Mouse (Mus musculus) spleen, postnatal 10 days (tissue): ENCODE measurements around the gene Drg1.
A peak's percentile ranks its signal among the peaks of the same experiment; 100 is the strongest.
"Not testable (repeated sequence)": the region's sequence is repeated elsewhere in the genome, so short reads cannot be mapped to it uniquely, and the experiment has no call there.

Experiments
- DNase-seq, 2 experiments: peaks; one replicate each; pipeline ENCODE4 v3.0.0; 2021 to 2022; ENCODE audit warnings: low spot score in 2 of 2

Gene Drg1

DNA sequence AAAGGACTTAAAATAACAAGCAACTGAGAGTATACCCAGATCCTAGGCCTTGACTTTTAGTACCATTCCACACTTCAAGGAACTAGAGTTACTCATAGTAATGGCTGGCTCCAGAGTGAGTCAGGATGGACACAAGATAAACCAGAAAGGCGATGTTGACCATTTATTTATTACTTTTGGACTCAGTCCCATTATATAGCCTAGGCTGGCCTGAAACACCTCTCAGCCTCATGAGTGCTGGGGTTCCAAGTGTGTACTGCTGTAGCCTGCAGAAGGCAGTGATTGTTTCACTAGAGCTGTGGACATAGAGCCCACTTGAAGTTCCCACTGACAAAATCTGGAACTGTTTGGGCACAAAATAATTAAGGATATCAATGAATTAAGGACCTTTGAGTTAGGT, 53.7 kb downstream of the Drg1 start:
- no peak for DNase-seq

DNA sequence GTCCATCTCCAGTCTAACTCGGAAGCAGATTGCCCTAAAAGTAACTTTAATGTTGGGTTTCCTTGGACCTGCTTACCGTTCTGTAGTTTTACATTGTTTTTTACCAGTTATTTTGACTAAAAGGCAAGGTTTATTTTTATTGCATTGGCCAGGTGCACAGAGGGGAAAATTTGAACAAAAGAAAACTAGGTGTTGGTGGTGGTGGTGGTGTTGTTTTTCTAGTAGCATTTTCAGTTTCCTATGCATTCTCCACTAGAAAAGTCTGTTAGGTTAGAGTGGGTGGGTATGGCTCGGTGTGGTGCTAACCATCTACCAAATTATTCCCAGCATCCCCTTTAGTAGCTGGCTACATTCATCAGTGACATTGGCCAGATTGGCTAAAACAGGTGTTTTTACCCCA, 59.4 kb downstream of the Drg1 start:
- no peak for DNase-seq

GRCm38 (mm10) chr11:3205207-3205606, 61.0 kb downstream of the Drg1 start:
- DNase-seq: no peak

GRCm38 (mm10) chr11:3203771-3204170, 62.4 kb downstream of the Drg1 start:
- no peak for DNase-seq

- peak; percentile 74 for DNase-seq
These were observed 63.3 kb downstream of the Drg1 start for GRCm38 (mm10) chr11:3202781-3203441.

- DNase-seq: peak; percentile 91 to 96
These were observed 63.9 kb downstream of the Drg1 start, which contains the start of gene Eif4enif1 for GRCm38 (mm10) chr11:3202231-3202701. TSS of gene Eif4enif1 (plus strand) at chr11:3202392.

- DNase-seq: peak; percentile 23 to 34
These were observed 64.6 kb downstream of the Drg1 start for GRCm38 (mm10) chr11:3201326-3202230.

DNA sequence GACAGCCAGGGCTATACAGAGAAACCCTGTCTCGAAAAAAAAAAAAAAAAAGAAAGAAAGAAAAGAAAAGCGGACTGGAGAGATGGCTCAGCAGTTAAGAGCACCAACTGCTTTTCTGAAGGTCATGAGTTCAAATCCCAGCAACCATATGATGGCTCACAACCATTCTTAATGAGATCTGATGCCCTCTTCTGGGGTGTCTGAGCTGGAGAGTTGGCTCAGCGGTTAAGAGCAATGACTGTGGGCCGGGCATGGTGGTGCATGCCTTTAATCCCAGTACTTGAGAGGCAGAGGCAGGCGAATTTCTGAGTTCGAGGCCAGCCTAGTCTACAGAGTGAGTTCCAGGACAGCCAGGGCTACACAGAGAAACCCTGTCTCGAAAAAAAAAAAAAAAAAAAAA, 65.6 kb downstream of the Drg1 start:
- not testable (repeated sequence) for DNase-seq

DNA sequence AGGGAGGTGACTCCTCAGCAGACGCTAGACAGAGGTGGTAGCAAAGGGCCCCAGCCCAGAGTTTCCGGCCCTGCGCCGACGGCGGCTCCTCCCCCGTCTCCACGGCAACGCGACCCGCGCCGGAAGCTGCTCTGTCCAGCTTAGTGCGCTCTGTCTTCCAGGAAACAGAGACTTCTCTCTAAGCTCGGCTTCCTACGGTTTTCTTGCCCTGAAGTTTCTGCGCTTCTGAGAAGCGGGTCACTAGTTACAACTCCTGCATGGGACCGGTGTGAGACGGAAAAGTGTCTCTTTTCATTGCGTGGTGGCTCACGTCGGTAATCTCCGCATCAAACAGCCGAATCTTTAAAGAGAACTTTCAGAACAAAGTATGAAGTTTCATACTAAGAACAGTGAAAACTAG, 72.9 kb downstream of the Drg1 start, which contains the start of gene Sfi1:
Gene Sfi1, minus strand, starts transcription at position 101 of the 400 bp plus-strand sequence.
- DNase-seq: no peak

DNA sequence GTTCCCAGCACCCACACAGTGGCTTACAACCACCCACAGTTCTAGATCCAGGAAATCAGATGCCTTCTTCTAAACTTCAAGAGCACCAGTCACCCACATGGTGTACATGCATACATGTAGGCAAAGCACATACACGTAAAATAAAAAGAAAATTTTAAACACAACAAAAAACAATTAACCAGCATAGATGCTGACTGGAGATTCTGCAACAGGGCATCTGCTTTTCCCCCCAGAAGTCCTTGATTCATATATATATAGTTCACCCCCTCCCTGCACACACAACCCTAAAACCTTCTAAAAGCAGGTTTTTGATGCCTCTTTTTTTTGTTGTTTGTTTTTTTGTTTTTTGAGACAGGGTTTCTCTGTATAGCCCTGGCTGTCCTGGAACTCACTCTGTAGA, 83.5 kb downstream of the Drg1 start:
- peak in 1 of 2 experiments; percentile 34 for DNase-seq

- not testable (repeated sequence) for DNase-seq
These were observed 84.2 kb downstream of the Drg1 start for GRCm38 (mm10) chr11:3181971-3182370.

GRCm38 (mm10) chr11:3181250-3181649, 85.0 kb downstream of the Drg1 start:
- DNase-seq: peak; percentile 73 to 81

DNA sequence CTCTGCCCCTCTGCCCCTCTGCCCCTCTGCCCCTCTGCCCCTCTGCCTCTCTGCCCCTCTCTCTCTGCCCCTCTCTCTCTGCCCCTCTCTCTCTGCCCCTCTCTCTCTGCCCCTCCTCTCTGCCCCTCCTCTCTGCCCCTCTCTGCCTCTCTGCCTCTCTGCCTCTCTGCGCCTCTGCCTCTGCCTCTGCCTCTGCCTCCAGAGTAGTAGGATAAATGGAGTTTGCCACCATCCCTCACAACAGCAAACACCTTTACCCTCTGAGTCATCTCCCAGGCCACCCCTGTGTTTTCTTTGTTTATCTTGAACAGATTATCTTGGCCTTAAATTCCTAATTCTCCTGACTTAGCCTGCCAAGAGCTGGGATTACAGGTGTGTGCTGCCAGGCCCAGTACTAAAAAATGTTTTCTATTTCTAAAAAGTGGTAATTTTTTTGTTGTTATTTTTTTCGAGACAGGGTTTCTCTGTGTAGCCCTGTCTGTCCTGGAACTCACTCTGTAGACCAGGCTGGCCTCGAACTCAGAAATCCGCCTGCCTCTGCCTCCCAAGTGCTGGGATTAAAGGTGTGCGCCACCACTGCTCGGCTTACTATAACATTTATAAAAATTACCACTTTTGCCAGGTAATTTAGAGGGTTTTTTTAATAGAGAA, 85.6 kb downstream of the Drg1 start:
- DNase-seq: not testable (repeated sequence)

DNA sequence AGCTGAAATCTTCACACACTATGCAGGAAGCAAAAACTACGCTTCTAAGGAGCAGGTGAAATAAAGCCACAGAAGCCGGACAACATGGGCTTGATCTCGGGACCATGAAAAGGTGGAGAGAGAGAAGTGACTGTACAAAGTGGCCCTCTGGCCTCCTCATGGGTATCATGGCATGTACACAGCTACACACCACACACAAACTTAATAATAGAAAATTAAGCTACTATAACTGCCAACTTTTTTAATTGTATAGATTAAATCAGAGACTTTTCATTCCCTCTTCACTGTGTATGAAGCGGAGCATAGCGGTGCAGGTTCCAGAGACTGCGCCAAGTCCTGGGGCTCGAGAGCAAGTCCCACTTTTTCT, 86.5 kb downstream of the Drg1 start:
- DNase-seq: peak; percentile 44 to 47

DNA sequence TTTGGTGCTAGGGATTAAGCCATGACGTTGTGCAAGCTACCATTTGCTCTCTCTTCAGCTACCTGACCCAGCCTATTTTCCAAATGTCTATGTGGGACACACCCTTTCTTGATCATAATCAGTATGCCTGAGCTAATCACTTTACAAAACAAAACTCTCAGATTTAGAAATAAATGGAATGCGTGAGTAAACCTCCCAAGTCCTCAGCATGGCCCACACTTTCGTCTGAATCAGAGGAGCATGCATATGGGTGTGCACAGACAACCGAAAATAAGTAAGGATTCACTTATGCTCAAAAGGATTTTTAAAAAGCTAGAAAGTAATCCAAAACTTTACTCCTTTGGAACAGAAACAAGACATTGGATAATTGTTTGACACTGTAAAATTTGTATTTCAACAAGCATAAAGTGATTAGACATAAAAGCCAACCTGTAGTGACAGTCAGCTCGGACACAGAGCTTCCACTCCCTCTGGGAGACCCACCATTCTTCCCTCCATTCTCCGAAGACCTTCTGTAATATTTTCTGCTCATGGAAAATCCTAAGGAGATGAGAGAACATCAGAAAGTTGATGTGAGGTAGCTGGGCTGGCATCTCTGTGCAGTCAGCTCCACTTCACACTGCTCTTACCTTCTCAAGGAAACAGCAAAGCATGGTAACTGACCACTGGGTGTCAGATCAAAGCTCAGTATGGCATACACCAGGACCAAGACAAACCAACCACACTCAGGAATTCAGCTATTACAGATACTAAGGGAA, 87.1 kb downstream of the Drg1 start:
- peak; percentile 46 to 68 for DNase-seq

DNA sequence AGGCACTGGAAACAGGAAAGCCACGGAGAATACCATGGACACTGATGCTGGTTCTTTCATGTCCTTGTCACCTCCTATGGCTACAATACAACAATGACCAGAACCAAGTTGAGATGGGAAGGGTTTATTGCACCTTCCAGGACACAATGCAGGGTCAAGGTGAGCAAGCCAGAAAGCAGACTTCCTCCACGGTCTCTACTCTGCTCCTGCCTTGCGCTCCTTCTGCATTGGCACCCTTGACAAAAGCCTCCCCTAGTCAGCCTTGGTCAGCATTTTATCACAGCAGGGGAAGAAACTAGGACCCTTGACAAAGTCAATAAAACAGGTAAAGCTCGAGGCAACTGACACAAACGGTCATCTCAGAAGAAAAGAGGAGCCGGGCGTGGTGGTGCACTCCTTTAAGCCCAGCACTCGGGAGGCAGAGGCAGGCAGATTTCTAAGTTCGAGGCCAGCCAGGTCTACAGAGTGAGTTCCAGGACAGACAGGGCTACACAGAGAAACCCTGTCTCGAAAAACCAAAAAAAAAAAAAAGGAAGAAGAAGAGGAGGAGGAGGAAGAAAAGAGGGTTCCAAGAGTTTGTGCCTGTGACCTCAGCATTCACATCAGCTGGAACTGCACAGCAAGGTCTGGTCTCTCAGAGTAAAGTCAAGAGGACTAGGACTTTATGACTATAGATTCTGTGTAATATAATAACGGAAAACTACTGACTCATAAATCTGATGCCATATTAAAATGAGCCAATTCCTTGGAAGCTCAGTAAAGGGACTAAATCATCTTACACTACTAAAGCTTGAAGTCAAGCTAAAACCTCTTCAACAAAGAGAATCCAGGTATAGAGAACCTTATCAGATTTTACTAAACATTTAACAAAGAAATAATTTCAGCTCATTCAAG, 92.5 kb downstream of the Drg1 start:
- peak; percentile 72 to 75 for DNase-seq

- DNase-seq: not testable (repeated sequence)
These were observed 93.7 kb downstream of the Drg1 start for GRCm38 (mm10) chr11:3172526-3172925.

DNA sequence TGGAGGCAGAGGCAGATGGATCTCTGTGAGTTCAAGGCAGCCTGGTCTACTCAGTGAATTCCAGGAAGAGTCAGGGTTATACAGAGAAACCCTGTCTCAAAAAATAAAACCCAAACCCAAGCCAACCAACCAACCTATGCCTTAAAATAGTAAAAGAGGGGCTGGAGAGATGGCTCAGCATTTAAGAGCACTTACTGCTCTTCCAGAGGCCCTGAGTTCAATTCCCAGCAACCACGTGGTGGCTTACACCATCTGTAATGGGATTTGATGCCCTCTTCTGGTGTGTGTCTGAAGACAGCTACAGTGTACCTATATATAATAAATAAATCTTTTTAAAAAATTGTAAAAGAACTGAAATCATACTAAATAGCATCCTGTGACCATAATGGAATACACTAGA, 94.3 kb downstream of the Drg1 start:
- peak; percentile 64 to 68 for DNase-seq

DNA sequence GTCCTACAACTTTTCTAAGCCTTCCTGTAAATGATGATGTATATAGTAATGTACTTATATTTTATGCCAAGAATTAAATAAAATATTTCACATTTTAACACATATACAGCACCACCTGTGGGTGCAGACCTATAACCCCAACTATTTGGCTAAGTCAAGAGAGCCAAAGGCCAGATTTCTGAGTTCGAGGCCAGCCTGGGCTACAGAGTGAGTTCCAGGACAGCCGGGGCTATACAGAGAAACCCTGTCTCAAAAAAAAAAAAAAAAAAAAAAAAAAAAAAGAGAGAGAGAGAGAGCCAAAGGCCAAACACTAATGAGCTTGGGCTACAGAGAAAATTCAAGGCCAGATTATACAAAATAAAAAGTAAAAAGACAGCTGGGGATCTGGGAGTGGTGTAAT, 97.2 kb downstream of the Drg1 start:
- peak; percentile 37 to 47 for DNase-seq

- DNase-seq: peak; percentile 51 to 61
These were observed 98.6 kb downstream of the Drg1 start for GRCm38 (mm10) chr11:3167571-3168001.
